Mouse (Mus musculus) bone marrow, adult 2 months (tissue): ENCODE measurements around the gene Rai14. TPM values are rescaled to one million over a fixed set of nuclear protein-coding genes. Genes with fewer than 3 reads are reported as not detected.

ENCODE experiments used
- H3K27ac ChIP-seq: fragments of 200-500 bp; 2 replicates; pipeline ENCODE4 v1.5.1; 2012; ENCODE audit warnings: low read depth, mild to moderate bottlenecking, control low read depth, inconsistent platforms, low read length; ENCODE audit not compliant: control insufficient read depth, poor library complexity, insufficient read depth
- H3K4me1 ChIP-seq: fragments of 200-500 bp; 2 replicates; pipeline ENCODE4 v1.6.1; 2011; ENCODE audit warnings: low read length; ENCODE audit not compliant: control insufficient read depth, insufficient read depth
- H3K4me3 ChIP-seq: fragments of 200-500 bp; replicated peaks from 2 replicates; pipeline ENCODE3; 2011; ENCODE audit warnings: mild to moderate bottlenecking, low read depth, low read length, control low read depth; ENCODE audit not compliant: control insufficient read depth
- CTCF ChIP-seq: fragments of 200-500 bp; IDR thresholded peaks from 2 replicates; pipeline ENCODE4 v1.5.1; 2011; ENCODE audit warnings: low read length, control low read depth; ENCODE audit not compliant: control insufficient read depth, insufficient read depth
- POLR2A ChIP-seq: fragments of 200-500 bp; IDR thresholded peaks from 2 replicates; pipeline ENCODE4 v1.6.1; 2011; ENCODE audit warnings: low read depth, mild to moderate bottlenecking, control low read depth, low read length, borderline replicate concordance; ENCODE audit not compliant: control insufficient read depth
- WGBS: fragments of 180-500 bp; shearing (Covaris S2); methylation state at CpG from one replicate; pipeline ENCODE4 v1.1.7; 2018; 5-methylcytosine and 5-hydroxymethylcytosine counted together
- polyA plus RNA-seq: library from polyadenylated mRNA; stranded (reverse); fragments of >200 nt; gene quantifications from 2 replicates; pipeline ENCODE4 v1.2.4, GENCODE M21; 2011; ENCODE audit warnings: low replicate concordance; ENCODE audit not compliant: missing spikeins, insufficient read depth, insufficient read length

Gene Rai14
- polyA plus RNA-seq, 1 experiment, result 11.1 TPM

- WGBS, result 89% methylated on average over 6 of the region's 6 CpGs
- TF ChIP-seq POLR2A (no peak), CTCF (no peak)
- no peak overlapping the region for H3K27ac ChIP-seq
- no peak overlapping the region for H3K4me3 ChIP-seq
- H3K4me1 ChIP-seq, result no peaks in the 10 kb centered on the region; the same call in 1 of the 2 replicates
These were observed 7.3 kb downstream of the Rai14 start for GRCm38 (mm10) chr15:10707109-10707508.

DNA sequence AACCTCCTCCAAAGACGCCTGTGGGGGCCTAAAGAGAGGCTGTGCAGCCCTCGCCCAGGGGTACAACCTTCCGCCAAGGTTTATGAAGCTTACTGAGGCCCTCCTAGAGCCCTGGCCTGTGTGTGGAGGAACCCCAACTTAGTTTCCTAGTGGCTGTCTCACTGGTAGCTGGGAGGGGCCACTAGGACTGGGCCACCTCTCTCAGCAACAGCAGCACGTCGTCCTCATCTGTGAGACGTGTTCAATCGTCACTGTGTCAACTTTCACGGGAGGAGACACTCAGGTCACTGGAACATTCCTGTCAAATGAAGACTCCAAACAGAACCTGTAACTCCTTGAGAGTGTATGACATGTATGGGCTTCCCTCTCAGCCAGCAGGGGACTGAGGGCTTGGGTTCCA lies 8.0 kb downstream of the Rai14 start:
- Histone ChIP-seq H3K4me1 (no peaks in the 10 kb centered on the region; the same call in 1 of the 2 replicates), H3K27ac (no peak overlapping the region), H3K4me3 (no peak overlapping the region)
- WGBS, result 83% methylated on average over 8 of the region's 8 CpGs
- TF ChIP-seq CTCF (no peak), POLR2A (no peak)

GRCm38 (mm10) chr15:10705752-10706151 lies 8.7 kb downstream of the Rai14 start:
- Histone ChIP-seq H3K27ac (no peak overlapping the region), H3K4me1 (no peaks in the 10 kb centered on the region; the same call in 1 of the 2 replicates), H3K4me3 (no peak overlapping the region)
- TF ChIP-seq CTCF (no peak), POLR2A (no peak)
- WGBS, result 72% methylated on average over 5 of the region's 5 CpGs

DNA sequence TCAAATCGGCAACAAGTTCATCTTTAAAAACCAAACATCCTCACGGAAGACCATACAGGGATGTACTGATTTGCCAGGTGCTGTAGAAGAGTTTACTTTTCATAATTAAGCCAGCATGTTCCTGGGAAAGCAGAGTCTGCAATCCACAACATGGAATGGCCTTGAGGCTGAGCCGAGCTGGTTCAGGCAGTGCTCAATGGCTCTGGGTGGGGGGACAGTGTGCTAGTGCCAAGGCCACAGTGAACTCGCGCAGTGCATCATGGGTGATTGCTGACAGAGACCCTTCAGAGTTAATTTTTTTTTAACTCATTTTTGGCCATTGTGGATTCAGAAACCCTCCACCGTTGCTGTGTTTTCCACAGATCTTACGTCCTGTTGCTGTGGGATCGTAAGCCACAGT lies 10.1 kb downstream of the Rai14 start:
- H3K4me1 ChIP-seq, result no peaks in the 10 kb centered on the region; the same call in 1 of the 2 replicates
- H3K4me3 ChIP-seq, result no peak overlapping the region
- WGBS, result 90% methylated on average over 8 of the region's 8 CpGs
- no peak for TF ChIP-seq CTCF
- no peak for TF ChIP-seq POLR2A
- no peak overlapping the region for H3K27ac ChIP-seq

- Histone ChIP-seq H3K4me1 (no peaks in the 10 kb centered on the region; the same call in 1 of the 2 replicates), H3K4me3 (no peak overlapping the region), H3K27ac (no peak overlapping the region)
- TF ChIP-seq CTCF (no peak), POLR2A (no peak)
- WGBS, result 83% methylated on average over 5 of the region's 5 CpGs
These were observed 12.9 kb downstream of the Rai14 start for GRCm38 (mm10) chr15:10701571-10701970.

DNA sequence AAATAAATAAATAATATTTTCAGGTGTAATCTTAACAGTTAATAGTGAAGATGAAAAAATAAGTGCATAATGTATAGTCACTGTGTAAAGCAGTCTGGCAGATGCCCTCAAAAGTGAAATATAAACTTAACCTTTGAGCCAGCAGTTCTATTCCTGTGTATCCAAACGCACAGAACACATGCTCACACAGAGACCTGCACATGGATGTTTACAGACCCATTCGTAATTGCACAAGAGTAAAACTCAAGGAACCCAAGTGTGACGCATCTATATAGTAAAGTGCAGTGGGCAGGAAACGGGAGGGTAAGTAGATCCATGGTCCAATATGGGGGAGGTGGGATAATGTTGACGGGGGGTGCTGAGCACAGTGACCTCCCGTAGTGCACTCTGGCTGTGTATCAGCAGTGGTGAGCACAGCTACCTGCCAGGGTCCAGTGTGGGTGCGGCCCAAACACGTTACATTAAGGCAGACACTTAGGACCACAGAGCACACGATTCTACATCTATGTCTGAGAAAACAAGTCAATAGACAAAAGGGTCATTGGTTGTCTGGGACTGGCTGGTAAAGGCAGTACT lies 13.4 kb downstream of the Rai14 start:
- H3K27ac ChIP-seq, result no peak overlapping the region
- TF ChIP-seq CTCF, result no peak
- TF ChIP-seq POLR2A, result no peak
- no peak overlapping the region for H3K4me3 ChIP-seq
- H3K4me1 ChIP-seq, result no peaks in the 10 kb centered on the region
- 79% methylated on average over 9 of the region's 9 CpGs for WGBS

GRCm38 (mm10) chr15:10696478-10697234 lies 17.8 kb downstream of the Rai14 start:
- Histone ChIP-seq H3K27ac (no peak overlapping the region), H3K4me3 (no peak overlapping the region), H3K4me1 (no peaks in the 10 kb centered on the region)
- WGBS, result 84% methylated on average over 8 of the region's 8 CpGs
- TF ChIP-seq POLR2A (no peak), CTCF (no peak)

- Histone ChIP-seq H3K27ac (no peak overlapping the region), H3K4me3 (no peak overlapping the region), H3K4me1 (no peaks in the 10 kb centered on the region)
- TF ChIP-seq POLR2A (no peak), CTCF (no peak)
- 76% methylated on average over 4 of the region's 4 CpGs for WGBS
These were observed 21.8 kb downstream of the Rai14 start for GRCm38 (mm10) chr15:10692627-10693026.

- Histone ChIP-seq H3K27ac (no peak overlapping the region), H3K4me1 (no peaks in the 10 kb centered on the region), H3K4me3 (no peak overlapping the region)
- no peak for TF ChIP-seq CTCF
- 75% methylated on average over 6 of the region's 6 CpGs for WGBS
These were observed 22.9 kb downstream of the Rai14 start for GRCm38 (mm10) chr15:10691481-10691880.

DNA sequence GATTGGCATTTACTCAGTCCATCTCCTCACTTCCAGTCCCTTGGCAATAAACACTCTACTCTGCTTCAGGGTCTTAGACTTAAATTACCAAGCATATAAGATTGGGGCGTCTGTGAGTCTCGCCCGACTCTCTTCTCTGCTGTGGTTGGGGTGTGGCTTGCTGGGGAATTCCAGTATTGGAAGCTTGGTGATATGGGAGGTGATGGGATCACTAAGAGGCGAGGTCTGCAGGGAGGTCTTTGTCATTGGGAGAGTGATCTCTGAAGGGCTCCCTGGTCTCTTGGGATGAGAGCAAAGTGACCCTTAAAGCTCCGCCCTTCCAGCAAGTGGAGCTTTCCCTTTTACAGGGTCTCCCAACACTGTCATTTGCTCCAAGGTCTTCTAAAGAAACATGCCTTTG lies 23.5 kb downstream of the Rai14 start:
- Histone ChIP-seq H3K4me1 (no peaks in the 10 kb centered on the region), H3K27ac (no peak overlapping the region), H3K4me3 (no peak overlapping the region)
- WGBS, result 80% methylated on average over 5 of the region's 5 CpGs
- no peak for TF ChIP-seq CTCF
- no peak for TF ChIP-seq POLR2A
